In genomic region chr3:6204656-6205055, GRCm38 (mm10) we compare ENCODE assay signal across 25 mouse cellular contexts.
DNase-seq lines count a peak whose midpoint lies in the region; ATAC-seq and TF ChIP-seq lines count a peak whose summit lies in the region.
"Had no signal": no experiment of that assay in that cellular context is flagged by ENCODE, and none has a peak within 500 bp of the region (broad histone marks: within the 10 kb centered on the region; RNA-seq: fewer than 3 reads in every experiment).

No protein-coding gene starts in this region.

- DNase-seq in 416B (ENCODE audit: low read depth) (peak; percentile 47), G1E (ENCODE audit: low spot score) (no peak), MEL-GATA-1-ER (ENCODE audit: extremely low read depth, low read depth) (peak; percentile 81)
- DNase-seq in lung, postnatal 36 days, result no peak
- no peak for DNase-seq in lung, postnatal 10 days
- DNase-seq: adrenal gland, adult 2 months; adrenal gland, postnatal 10 days; adrenal gland, postnatal 25 days; B cell, adult 2 months; cerebellum, adult 11 months; cerebellum, adult 18-20 months; cerebellum, adult 8-10 months; cerebellum, adult 9-11 months; cerebellum, postnatal 14 days; cerebellum, postnatal 36 days; embryo, embryonic 11 days had no signal

- no peaks in the 10 kb centered on the region for H3K9me3 ChIP-seq in G1E (replicated peaks)
- H3K9me3 ChIP-seq: embryonic facial prominence, embryonic 13.5 days; embryonic facial prominence, embryonic 15.5 days; forebrain, embryonic 10.5 days; forebrain, embryonic 12.5 days had no signal

- H3K27me3 ChIP-seq in G1E (ENCODE audit: insufficient read depth, low read length), result no peaks in the 10 kb centered on the region
- H3K27me3 ChIP-seq: CH12.LX; embryonic facial prominence, embryonic 13.5 days; embryonic facial prominence, embryonic 15.5 days; forebrain, embryonic 12.5 days had no signal

- H3K4me1 ChIP-seq in G1E (ENCODE audit: insufficient read depth, low read depth, low read length), result no peaks in the 10 kb centered on the region
- H3K4me1 ChIP-seq: embryonic facial prominence, embryonic 15.5 days; forebrain, embryonic 10.5 days; forebrain, embryonic 12.5 days had no signal

- no peaks in the 10 kb centered on the region for H3K36me3 ChIP-seq in G1E (replicated peaks)
- H3K36me3 ChIP-seq: embryonic facial prominence, embryonic 13.5 days; embryonic facial prominence, embryonic 15.5 days; forebrain, embryonic 10.5 days; forebrain, embryonic 12.5 days had no signal

- H3K4me3 ChIP-seq in G1E (ENCODE audit: low read depth, low read length), result no peak overlapping the region
- H3K4me3 ChIP-seq: embryonic facial prominence, embryonic 13.5 days; embryonic facial prominence, embryonic 15.5 days; erythroblast, embryonic 14.5 days; forebrain, embryonic 10.5 days; forebrain, embryonic 12.5 days had no signal

- no peak for TF ChIP-seq CTCF in G1E (IDR thresholded peaks at IDR 0.05; ENCODE audit: low read depth, low read length)

- peak; percentile 70 for ATAC-seq in G1E (ENCODE audit: extremely low read depth, insufficient number of reproducible peaks, low FRiP score, poor library complexity, severe bottlenecking)
- ATAC-seq: CD4-positive, CD25-positive, alpha-beta regulatory T cell, adult 4 months; forebrain, embryonic 14.5 days; forebrain, embryonic 16.5 days had no signal

Comparison
In these comparisons a context has a peak if more than half of its experiments do, and no peak if none do; other contexts are left out.
1. DNase-seq: peak in 416B (single experiment) and MEL-GATA-1-ER (single experiment); none in G1E (single experiment), lung, postnatal 36 days (single experiment) and lung, postnatal 10 days (single experiment).